Mouse (Mus musculus): ENCODE data around the gene Stat5b. TPM values are rescaled to one million over a fixed set of nuclear protein-coding genes. Genes with fewer than 3 reads are reported as not detected.
A peak's percentile ranks its signal among the peaks of the same experiment; 100 is the strongest.

Gene Stat5b
- polyA plus RNA-seq, 1 experiment from 2014 or later: 46.0 TPM

- Histone ChIP-seq H3K9me3 (ENCODE audit: control insufficient read depth, low read length) (no peaks in the 10 kb centered on the region), H3K4me2 (no peak overlapping the region), H3K36me3 (ENCODE audit: control insufficient read depth, insufficient read depth, low read length) (peaks cover 7% of the 10 kb centered on the region; the same call in 1 of the 2 replicates), H3K27me3 (replicated peaks; ENCODE audit: control insufficient read depth, insufficient read depth, low read length) (no peaks in the 10 kb centered on the region), H3K4me1 (replicated peaks; ENCODE audit: control insufficient read depth, insufficient read depth, low read length) (peaks cover 43% of the 10 kb centered on the region), H3K27ac (ENCODE audit: low read depth, low read length) (0 out of 2 replicates have a peak overlapping the region, but pooled peaks have one; percentile 22), H3K4me3 (ENCODE audit: low read depth, low read length) (no peak overlapping the region), H3K9ac (ENCODE audit: low read depth, low read length) (no peak overlapping the region)
- 48% methylated on average over 10 of the region's 10 CpGs for WGBS
- DNase-seq (ENCODE audit: low spot score) (no peak), ATAC-seq (replicated peaks; ENCODE audit: low FRiP score) (no peak)
Measured at GRCm38 (mm10) chr11:100828676-100829151, 21.8 kb downstream of the Stat5b start.

- WGBS: 78% methylated on average over 13 of the region's 13 CpGs
- no peak overlapping the region for H3K4me3 ChIP-seq (ENCODE audit: low read depth, low read length)
- H3K9me3 ChIP-seq (ENCODE audit: control insufficient read depth, low read length): no peaks in the 10 kb centered on the region
- no peak overlapping the region for H3K4me2 ChIP-seq
- peaks cover 52% of the 10 kb centered on the region for H3K4me1 ChIP-seq (replicated peaks; ENCODE audit: control insufficient read depth, insufficient read depth, low read length)
- no peak overlapping the region for H3K27ac ChIP-seq (ENCODE audit: low read depth, low read length)
- ATAC-seq (replicated peaks; ENCODE audit: low FRiP score) (no peak), DNase-seq (ENCODE audit: low spot score) (no peak)
- H3K36me3 ChIP-seq (ENCODE audit: control insufficient read depth, insufficient read depth, low read length): peaks cover 7% of the 10 kb centered on the region; the same call in 1 of the 2 replicates
- H3K9ac ChIP-seq (ENCODE audit: low read depth, low read length): no peak overlapping the region
- no peaks in the 10 kb centered on the region for H3K27me3 ChIP-seq (replicated peaks; ENCODE audit: control insufficient read depth, insufficient read depth, low read length)
Measured at GRCm38 (mm10) chr11:100826161-100826866, 24.2 kb downstream of the Stat5b start.

GRCm38 (mm10) chr11:100825451-100825850 is 25.1 kb downstream of the Stat5b start:
- no peaks in the 10 kb centered on the region for H3K27me3 ChIP-seq (replicated peaks; ENCODE audit: control insufficient read depth, insufficient read depth, low read length)
- WGBS: 79% methylated on average over 9 of the region's 9 CpGs
- H3K36me3 ChIP-seq (ENCODE audit: control insufficient read depth, insufficient read depth, low read length): peaks cover 7% of the 10 kb centered on the region; the same call in 1 of the 2 replicates
- ATAC-seq (replicated peaks; ENCODE audit: low FRiP score) (no peak), DNase-seq (ENCODE audit: low spot score) (no peak)
- no peak overlapping the region for H3K27ac ChIP-seq (ENCODE audit: low read depth, low read length)
- H3K4me1 ChIP-seq (replicated peaks; ENCODE audit: control insufficient read depth, insufficient read depth, low read length): peaks cover 52% of the 10 kb centered on the region
- no peak overlapping the region for H3K4me3 ChIP-seq (ENCODE audit: low read depth, low read length)
- H3K9me3 ChIP-seq (ENCODE audit: control insufficient read depth, low read length): no peaks in the 10 kb centered on the region
- no peak overlapping the region for H3K4me2 ChIP-seq
- H3K9ac ChIP-seq (ENCODE audit: low read depth, low read length): no peak overlapping the region

DNA sequence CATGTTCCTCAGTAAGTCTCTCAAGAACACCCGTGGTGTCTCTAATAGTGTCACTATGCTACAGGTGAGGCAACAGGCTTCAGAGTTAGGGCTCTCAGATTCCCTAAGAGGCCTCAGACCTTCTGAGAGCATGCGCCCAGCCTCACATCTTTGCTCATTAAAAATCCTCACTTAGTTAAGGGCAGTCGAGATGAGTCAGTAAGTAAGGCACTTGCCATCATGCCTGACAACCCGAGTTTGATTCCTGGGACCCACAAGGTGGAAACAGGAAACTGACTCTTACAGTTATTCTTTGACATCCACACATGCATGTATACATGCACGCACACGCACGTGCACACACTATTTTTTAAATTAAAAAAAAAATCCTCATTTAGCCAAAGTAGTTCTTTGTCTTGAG is 26.0 kb downstream of the Stat5b start:
- H3K4me3 ChIP-seq (ENCODE audit: low read depth, low read length): no peak overlapping the region
- 78% methylated on average over 7 of the region's 7 CpGs for WGBS

GRCm38 (mm10) chr11:100823543-100824313 is 26.8 kb downstream of the Stat5b start:
- H3K9me3 ChIP-seq (ENCODE audit: control insufficient read depth, low read length): no peaks in the 10 kb centered on the region
- WGBS: 54% methylated on average over 8 of the region's 8 CpGs
- peaks cover 59% of the 10 kb centered on the region for H3K4me1 ChIP-seq (replicated peaks; ENCODE audit: control insufficient read depth, insufficient read depth, low read length)
- DNase-seq (ENCODE audit: low spot score): no peak
- no peak overlapping the region for H3K9ac ChIP-seq (ENCODE audit: low read depth, low read length)
- H3K27me3 ChIP-seq (replicated peaks; ENCODE audit: control insufficient read depth, insufficient read depth, low read length): no peaks in the 10 kb centered on the region
- H3K36me3 ChIP-seq (ENCODE audit: control insufficient read depth, insufficient read depth, low read length): peaks cover 3% of the 10 kb centered on the region; the same call in 1 of the 2 replicates
- H3K4me2 ChIP-seq: no peak overlapping the region
- H3K27ac ChIP-seq (ENCODE audit: low read depth, low read length): no peak overlapping the region
- peak; percentile 69 for ATAC-seq (replicated peaks; ENCODE audit: low FRiP score)
- H3K4me3 ChIP-seq (ENCODE audit: low read depth, low read length): no peak overlapping the region

More for the DNA sequence above, 26.0 kb downstream of the Stat5b start:
- H3K4me1 ChIP-seq (replicated peaks; ENCODE audit: control insufficient read depth, insufficient read depth, low read length): peaks cover 59% of the 10 kb centered on the region
- no peaks in the 10 kb centered on the region for H3K9me3 ChIP-seq (ENCODE audit: control insufficient read depth, low read length)
- DNase-seq (ENCODE audit: low spot score) (no peak), ATAC-seq (replicated peaks; ENCODE audit: low FRiP score) (no peak)
- H3K9ac ChIP-seq (ENCODE audit: low read depth, low read length): no peak overlapping the region
- H3K27me3 ChIP-seq (replicated peaks; ENCODE audit: control insufficient read depth, insufficient read depth, low read length): no peaks in the 10 kb centered on the region
- H3K27ac ChIP-seq (ENCODE audit: low read depth, low read length): no peak overlapping the region
- no peak overlapping the region for H3K4me2 ChIP-seq
- peaks cover 7% of the 10 kb centered on the region; the same call in 1 of the 2 replicates for H3K36me3 ChIP-seq (ENCODE audit: control insufficient read depth, insufficient read depth, low read length)

DNA sequence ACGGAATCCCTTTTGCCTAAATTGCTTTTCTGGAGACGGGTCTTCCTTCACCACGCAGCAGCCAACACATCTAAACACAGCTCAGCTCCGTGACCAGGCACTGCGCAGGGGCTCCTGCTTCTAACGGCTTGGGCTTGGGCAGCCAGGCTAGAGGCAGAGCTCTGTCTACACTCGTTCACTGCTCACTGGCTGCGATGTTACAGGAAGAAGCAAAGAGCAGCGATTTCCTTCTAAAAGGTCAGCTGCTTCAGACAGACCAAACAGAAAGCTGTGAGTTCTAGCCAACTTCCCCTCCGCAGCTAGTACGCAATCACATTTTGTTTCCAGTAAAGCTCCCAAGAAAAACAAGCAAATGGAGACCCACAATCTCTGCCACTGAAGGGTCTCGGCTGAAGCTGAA is 28.2 kb downstream of the Stat5b start:
- Histone ChIP-seq H3K36me3 (ENCODE audit: control insufficient read depth, insufficient read depth, low read length) (peaks cover 2% of the 10 kb centered on the region; the same call in 1 of the 2 replicates), H3K27ac (ENCODE audit: low read depth, low read length) (peak overlapping the region; percentile 40; the same call in 1 of the 2 replicates), H3K4me1 (replicated peaks; ENCODE audit: control insufficient read depth, insufficient read depth, low read length) (peaks cover 66% of the 10 kb centered on the region), H3K9me3 (ENCODE audit: control insufficient read depth, low read length) (no peaks in the 10 kb centered on the region), H3K27me3 (replicated peaks; ENCODE audit: control insufficient read depth, insufficient read depth, low read length) (no peaks in the 10 kb centered on the region), H3K4me2 (peak overlapping the region; percentile 37), H3K4me3 (ENCODE audit: low read depth, low read length) (no peak overlapping the region), H3K9ac (ENCODE audit: low read depth, low read length) (no peak overlapping the region)
- DNase-seq (ENCODE audit: low spot score) (no peak), ATAC-seq (replicated peaks; ENCODE audit: low FRiP score) (no peak; the same call in 1 of the 2 replicates)
- WGBS: 45% methylated on average over 12 of the region's 12 CpGs

DNA sequence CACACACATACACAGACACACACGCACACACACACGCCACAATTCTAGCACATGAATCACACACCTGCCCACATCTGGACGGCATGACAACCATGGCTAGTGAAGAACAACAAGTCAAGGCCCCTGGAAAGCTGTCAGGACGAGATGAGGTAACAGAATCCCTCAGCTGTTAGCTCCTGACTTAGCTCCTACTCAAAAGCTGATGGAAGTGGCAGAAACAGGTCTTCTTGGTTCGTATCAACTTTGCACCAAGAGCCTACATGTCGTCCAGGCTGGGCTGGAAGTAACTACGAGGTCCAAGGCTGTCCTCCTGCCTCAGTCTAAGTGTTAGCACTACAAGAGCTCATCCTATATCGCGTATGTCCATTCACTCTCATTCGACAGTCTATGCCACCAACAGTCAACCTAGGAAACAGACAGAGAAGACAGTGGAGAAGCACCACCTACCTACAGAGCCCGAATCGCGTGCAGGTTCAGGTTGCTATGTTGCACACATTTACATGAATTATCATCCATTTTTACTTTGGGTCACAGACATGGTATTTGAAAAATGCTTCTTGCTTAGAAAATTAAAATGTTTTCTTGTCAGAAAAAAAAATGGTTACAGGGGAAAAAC is 28.8 kb downstream of the Stat5b start:
- peaks cover 68% of the 10 kb centered on the region for H3K4me1 ChIP-seq (replicated peaks; ENCODE audit: control insufficient read depth, insufficient read depth, low read length)
- no peaks in the 10 kb centered on the region for H3K36me3 ChIP-seq (ENCODE audit: control insufficient read depth, insufficient read depth, low read length)
- H3K27ac ChIP-seq (ENCODE audit: low read depth, low read length): peak overlapping the region; percentile 40; the same call in 1 of the 2 replicates
- ATAC-seq (replicated peaks; ENCODE audit: low FRiP score) (no peak), DNase-seq (ENCODE audit: low spot score) (no peak)
- no peak overlapping the region for H3K4me3 ChIP-seq (ENCODE audit: low read depth, low read length)
- H3K4me2 ChIP-seq: no peak overlapping the region
- H3K9ac ChIP-seq (ENCODE audit: low read depth, low read length): no peak overlapping the region
- WGBS: 89% methylated on average over 13 of the region's 13 CpGs
- no peaks in the 10 kb centered on the region for H3K27me3 ChIP-seq (replicated peaks; ENCODE audit: control insufficient read depth, insufficient read depth, low read length)
- H3K9me3 ChIP-seq (ENCODE audit: control insufficient read depth, low read length): no peaks in the 10 kb centered on the region

- no peak for DNase-seq (ENCODE audit: low spot score)
- no peak overlapping the region for H3K4me2 ChIP-seq
Measured at GRCm38 (mm10) chr11:100820047-100820446, 30.5 kb downstream of the Stat5b start.

More at GRCm38 (mm10) chr11:100820047-100820446, 30.5 kb downstream of the Stat5b start:
- Histone ChIP-seq H3K27me3 (replicated peaks; ENCODE audit: control insufficient read depth, insufficient read depth, low read length) (no peaks in the 10 kb centered on the region), H3K27ac (ENCODE audit: low read depth, low read length) (no peak overlapping the region), H3K4me1 (replicated peaks; ENCODE audit: control insufficient read depth, insufficient read depth, low read length) (peaks cover 81% of the 10 kb centered on the region), H3K36me3 (ENCODE audit: control insufficient read depth, insufficient read depth, low read length) (no peaks in the 10 kb centered on the region), H3K9ac (ENCODE audit: low read depth, low read length) (no peak overlapping the region), H3K9me3 (ENCODE audit: control insufficient read depth, low read length) (no peaks in the 10 kb centered on the region), H3K4me3 (ENCODE audit: low read depth, low read length) (no peak overlapping the region)
- no peak for ATAC-seq (replicated peaks; ENCODE audit: low FRiP score)
- WGBS: 86% methylated on average over 8 of the region's 8 CpGs

Data from liver, embryonic 11.5 days (tissue).